Mouse (Mus musculus): ENCODE results near the gene Mlec.

DNA sequence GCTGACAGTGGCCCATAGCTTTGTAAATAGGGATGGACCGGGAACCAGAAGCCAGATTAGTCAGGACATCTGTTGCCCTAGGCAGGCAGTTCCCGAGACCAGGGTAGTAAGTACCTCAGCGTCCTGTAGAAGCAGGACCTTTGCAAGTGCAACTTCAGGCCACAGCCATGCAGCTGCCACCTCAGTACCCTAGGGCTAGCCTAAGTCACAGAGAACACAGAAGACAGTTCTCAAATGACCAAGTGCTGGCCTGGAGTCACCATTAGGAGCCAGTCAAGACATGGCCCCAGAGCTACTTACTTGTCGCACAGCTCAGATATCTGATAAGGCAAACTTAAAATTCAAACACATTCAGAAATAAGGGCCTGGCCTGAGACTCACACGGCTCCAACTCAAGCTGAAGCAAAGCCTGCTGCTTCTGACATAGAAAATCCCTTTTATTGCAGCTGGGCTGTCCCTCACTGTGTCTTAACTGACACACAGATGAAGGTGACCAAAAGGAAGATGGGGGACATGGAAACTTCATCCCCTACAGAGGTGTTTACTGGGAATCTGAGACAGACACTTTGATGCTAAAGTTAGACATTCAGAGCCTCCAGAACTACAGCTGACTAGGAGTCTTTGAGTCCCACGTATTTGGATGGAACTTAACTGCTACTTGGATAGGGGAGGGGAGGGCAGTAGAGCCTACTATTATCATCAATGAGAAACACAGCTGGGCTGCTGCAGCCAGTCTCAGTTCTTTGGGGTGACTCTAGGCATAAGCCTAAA lies 11.8 kb downstream of the Mlec start:
- TF ChIP-seq CTCF (IDR thresholded peaks at IDR 0.05; ENCODE audit: control insufficient read depth, insufficient read depth, insufficient read length) = no peak
- no peak for TF ChIP-seq USF1 (IDR thresholded peaks at IDR 0.05; ENCODE audit: low read depth)
- no peak for TF ChIP-seq MYOD1 (IDR thresholded peaks at IDR 0.05; ENCODE audit: control insufficient read depth, insufficient read length, low read depth)
- TF ChIP-seq MAX (IDR thresholded peaks at IDR 0.05) = no peak

All from C2C12 (cell line).